Mouse (Mus musculus): ENCODE data around the gene Pdcd1lg2. TPM values are rescaled to one million over a fixed set of nuclear protein-coding genes. Genes with fewer than 3 reads are reported as not detected.

Pdcd1lg2 gene
- total RNA-seq, 2 experiments from 2014 or later, result 0.26 to 0.28 TPM

- no peak for DNase-seq (ENCODE audit: low spot score in 2 of 2)
Observed at GRCm38 (mm10) chr19:29466819-29467218, 56.1 kb downstream of the Pdcd1lg2 start.

- no peak for DNase-seq (ENCODE audit: low spot score in 2 of 2)
Observed at GRCm38 (mm10) chr19:29468941-29469685, 58.4 kb downstream of the Pdcd1lg2 start.

GRCm38 (mm10) chr19:29469686-29470254, 59.1 kb downstream of the Pdcd1lg2 start:
- DNase-seq (ENCODE audit: low spot score in 2 of 2), result no peak

GRCm38 (mm10) chr19:29470652-29471051, 59.9 kb downstream of the Pdcd1lg2 start:
- no peak for DNase-seq (ENCODE audit: low spot score in 2 of 2)

DNA sequence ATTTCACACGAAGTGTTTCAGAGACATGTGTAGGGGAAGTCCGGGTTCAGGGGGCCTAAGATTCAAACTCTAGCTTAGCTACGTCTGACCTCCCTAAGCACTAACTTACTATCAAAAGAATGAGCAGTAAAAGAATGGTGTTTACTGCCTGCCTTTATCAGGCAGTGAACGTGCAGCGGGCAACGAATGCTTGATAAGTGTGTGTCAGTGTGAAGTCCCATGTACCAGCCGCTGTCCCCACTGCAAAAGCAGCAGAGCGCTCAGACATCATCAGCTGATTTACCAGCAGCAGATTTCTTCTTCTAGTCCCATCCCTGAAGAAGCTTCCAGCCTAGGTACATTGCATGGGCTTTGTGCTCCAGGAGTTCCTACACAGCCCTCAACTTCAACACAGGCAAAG, 61.7 kb downstream of the Pdcd1lg2 start:
- DNase-seq (ENCODE audit: low spot score in 2 of 2), result no peak

GRCm38 (mm10) chr19:29472946-29473345, 62.2 kb downstream of the Pdcd1lg2 start:
- no peak for DNase-seq (ENCODE audit: low spot score in 2 of 2)

- DNase-seq (ENCODE audit: low spot score in 2 of 2), result no peak
Observed at GRCm38 (mm10) chr19:29474803-29475202, 64.1 kb downstream of the Pdcd1lg2 start.

DNA sequence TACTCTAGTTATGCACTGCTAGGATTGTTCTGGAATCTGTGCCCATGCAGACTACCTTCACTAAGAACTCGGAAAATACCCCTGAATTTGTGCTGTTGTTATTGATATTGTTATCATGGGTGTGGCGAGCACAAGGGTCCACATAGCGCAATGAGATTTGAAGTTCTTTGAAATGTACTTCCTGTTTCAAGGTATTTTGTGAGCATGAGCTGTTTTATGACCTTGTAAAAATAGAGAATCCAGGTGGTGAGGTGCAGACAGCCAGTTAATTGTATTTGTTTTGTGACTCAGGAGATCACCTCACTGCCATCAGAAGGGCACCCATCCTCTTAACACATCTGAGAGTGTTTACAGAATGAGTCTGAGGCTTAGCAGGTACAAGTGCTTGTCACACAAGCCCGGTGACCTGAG, 64.5 kb downstream of the Pdcd1lg2 start:
- no peak for DNase-seq (ENCODE audit: low spot score in 2 of 2)

GRCm38 (mm10) chr19:29478598-29478997, 67.9 kb downstream of the Pdcd1lg2 start:
- DNase-seq (ENCODE audit: low spot score in 2 of 2), result no peak

GRCm38 (mm10) chr19:29481578-29481977, 70.9 kb downstream of the Pdcd1lg2 start:
- DNase-seq (ENCODE audit: low spot score in 2 of 2), result no peak

GRCm38 (mm10) chr19:29482148-29482547, 71.4 kb downstream of the Pdcd1lg2 start:
- DNase-seq (ENCODE audit: low spot score in 2 of 2), result no peak

- DNase-seq (ENCODE audit: low spot score in 2 of 2), result no peak
Observed at GRCm38 (mm10) chr19:29482637-29483036, 71.9 kb downstream of the Pdcd1lg2 start.

- DNase-seq (ENCODE audit: low spot score in 2 of 2), result no peak
Observed at GRCm38 (mm10) chr19:29483386-29483785, 72.7 kb downstream of the Pdcd1lg2 start.

DNA sequence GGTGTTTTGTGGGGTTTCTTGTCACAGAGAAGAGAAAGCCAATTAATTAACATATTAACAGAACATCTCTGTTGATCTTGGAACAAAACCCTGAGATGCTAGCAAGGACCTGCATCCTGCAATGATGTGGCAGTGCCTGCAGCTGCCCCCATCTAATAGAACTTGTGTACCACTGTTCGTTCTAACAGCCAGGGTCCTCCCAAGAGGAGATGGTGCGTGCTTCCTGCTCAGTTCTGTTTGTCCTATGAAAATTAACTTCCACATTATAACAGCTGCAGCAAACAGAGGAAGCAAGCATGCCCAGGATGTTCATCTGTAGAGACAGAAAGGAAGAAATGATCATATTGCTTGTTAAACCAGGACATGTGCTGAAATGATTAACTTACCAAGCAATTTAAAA, 73.8 kb downstream of the Pdcd1lg2 start:
- no peak for DNase-seq (ENCODE audit: low spot score in 2 of 2)

DNA sequence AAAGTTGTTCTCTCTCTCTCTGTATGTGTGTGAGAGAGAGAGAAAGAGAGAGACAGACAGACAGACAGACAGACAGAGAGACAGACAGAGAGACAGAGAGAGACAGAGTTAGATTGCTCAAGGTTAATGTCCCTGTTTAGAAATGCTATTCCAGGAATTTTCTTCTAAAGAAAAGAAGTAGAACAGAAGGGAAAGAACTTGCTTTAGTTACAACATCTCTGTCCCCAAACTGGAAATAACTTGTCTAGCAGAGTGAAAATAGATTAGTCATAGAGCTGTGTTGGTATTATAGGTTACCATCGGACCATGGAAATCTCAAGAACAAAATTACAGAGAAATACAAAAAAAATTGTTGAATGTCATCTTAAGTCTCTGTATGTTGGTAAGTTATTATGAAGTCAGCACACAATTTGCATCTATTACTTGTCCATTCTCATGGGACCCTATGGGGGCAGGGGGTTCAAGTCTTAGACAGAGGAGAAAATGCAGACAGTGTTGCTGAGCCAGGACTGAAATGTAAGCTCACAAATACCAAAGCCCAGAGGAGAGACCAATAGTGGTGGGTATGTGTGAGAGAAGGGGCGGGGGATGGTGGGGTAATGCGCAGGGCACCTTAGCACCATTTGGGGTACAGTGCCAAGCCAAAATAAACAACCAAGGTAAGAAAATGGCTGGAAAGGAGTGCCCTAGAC, 74.7 kb downstream of the Pdcd1lg2 start:
- DNase-seq (ENCODE audit: low spot score in 2 of 2), result no peak

- DNase-seq (ENCODE audit: low spot score in 2 of 2), result no peak
Observed at GRCm38 (mm10) chr19:29486545-29487206, 76.0 kb downstream of the Pdcd1lg2 start.

DNA sequence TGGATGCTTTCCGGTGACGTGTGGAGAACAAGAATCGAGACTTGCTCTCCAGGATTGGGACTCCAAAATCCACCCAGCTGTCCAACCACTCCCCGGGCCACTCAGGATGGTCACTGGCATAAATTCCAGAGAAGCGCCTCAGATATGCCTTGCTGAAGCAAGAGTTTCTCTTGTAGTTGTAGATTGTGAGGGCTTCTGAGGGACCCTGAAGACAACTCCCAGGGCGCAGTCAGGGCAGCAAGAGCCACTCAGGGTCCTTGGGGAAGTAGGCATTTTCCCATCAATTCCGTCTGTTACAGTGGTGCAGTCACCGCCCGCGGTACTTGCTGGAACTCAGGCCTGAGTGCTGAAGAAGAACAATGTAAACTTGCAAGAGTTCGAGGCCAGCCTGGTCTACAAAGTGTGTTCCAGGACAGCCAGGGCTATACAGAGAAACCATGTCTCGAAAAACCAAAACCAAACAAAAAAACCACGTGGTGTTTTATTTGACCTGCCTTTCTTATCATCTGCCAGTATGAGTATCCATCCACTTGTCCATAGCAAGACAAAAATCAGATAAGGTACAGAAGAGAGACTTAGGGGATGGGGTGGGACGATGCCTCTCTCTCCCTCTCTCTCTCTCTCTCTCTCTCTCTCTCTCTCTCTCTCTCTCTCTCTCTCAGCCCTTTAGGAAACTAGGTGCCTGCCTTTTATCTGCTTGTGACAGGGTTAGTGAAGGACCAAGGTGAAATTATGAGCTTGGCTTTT, 76.8 kb downstream of the Pdcd1lg2 start:
- no peak for DNase-seq (ENCODE audit: low spot score in 2 of 2)

DNA sequence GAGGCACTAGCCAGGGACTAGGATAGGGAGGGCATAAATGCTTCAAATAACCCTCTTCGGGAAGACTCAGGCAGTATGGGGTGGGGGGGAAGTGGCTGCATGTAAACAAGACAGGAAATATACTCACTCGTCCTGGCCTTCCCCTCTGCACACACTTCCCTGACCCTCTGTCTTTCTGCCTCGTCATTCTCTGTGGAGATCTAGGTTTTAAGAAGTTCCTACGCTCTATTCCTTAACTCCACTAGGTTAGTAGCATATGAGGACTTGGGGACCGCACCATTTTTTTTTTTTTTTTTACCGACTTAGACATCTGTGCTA, 77.3 kb downstream of the Pdcd1lg2 start:
- DNase-seq (ENCODE audit: low spot score in 2 of 2), result no peak

GRCm38 (mm10) chr19:29488420-29488819, 77.7 kb downstream of the Pdcd1lg2 start:
- DNase-seq (ENCODE audit: low spot score in 2 of 2), result no peak

GRCm38 (mm10) chr19:29489785-29490284, 79.1 kb downstream of the Pdcd1lg2 start:
- DNase-seq (ENCODE audit: low spot score in 2 of 2), result no peak

DNA sequence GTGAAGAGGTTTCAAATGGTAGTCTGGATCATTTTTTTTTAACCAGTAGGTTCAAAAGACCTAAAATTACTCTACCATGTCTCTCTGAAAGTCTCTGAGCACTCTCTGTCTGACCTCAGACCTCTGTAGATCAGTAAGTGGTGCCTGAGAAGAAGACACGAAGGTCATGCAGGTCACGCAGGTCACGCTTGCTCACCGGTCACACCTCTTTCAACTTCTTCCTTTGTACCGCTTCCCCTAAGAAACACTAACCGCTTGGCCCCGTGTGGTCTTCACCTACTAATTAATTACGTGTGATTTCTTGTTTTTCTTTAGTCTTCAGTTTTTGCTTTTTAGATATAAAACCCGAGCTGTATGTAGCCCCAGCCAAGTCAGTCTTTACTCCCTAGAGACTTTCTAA, 80.7 kb downstream of the Pdcd1lg2 start:
- DNase-seq (ENCODE audit: low spot score in 2 of 2), result no peak

All from left cerebral cortex, adult 18-20 months (tissue).